Mouse (Mus musculus): ENCODE results near the gene Dscaml1.

- TF ChIP-seq CTCF (IDR thresholded peaks at IDR 0.05; ENCODE audit: control insufficient read depth, insufficient read depth, insufficient replicate concordance, low read depth, low read length) (no peak), POLR2A (IDR thresholded peaks at IDR 0.05; ENCODE audit: control insufficient read depth, low read depth, low read length) (no peak)
Observed at GRCm38 (mm10) chr9:45405694-45406093, 20.7 kb upstream of the Dscaml1 start.
